Comparison of ENCODE assay signal across 11 mouse cellular contexts in the genomic region with DNA sequence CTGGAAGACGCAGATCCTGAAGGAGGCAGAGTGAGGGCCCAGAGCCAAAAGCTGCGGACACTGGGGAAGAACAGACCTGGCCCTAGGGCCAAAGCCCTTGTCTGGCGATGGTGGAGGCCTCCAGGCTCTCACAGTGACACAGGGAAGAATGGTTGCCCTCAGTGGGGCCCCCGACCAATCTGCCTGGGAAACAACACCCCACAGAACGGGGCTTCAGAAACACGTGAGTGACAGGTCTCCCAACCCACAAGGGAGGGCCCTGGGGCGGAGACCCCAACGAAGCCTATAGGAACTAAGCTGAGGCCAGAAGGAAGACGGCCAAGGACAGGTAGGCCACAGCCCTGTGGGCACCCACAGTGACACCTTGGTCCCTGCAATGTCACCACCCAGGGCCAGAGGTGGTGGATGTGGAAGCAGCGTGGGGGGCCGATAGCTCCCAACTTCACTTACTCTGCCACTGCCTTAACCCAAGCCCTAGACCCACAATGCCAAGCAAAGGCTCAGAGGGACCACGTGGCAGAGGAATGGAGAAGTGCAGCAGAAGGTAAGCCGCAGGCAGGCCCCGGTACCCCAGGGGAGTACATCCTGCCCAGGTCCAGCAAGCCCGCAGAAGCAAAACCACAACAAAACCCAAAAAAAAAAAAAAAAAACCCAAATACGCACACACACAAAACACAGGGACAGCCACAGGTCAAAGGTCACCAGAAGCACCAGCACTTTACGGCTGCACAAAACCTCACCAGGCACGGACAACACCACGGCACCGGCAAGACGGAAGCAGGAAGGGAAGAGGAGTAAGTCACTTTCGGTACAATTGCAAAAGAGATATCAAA. TPM values are rescaled to one million over a fixed set of nuclear protein-coding genes. Genes with fewer than 3 reads are reported as not detected.
A peak's percentile ranks its signal among the peaks of the same experiment; 100 is the strongest.
DNase-seq lines count a peak whose midpoint lies in the region; ATAC-seq and TF ChIP-seq lines count a peak whose summit lies in the region.
"Had no signal": no experiment of that assay in that cellular context is flagged by ENCODE, and none has a peak within 500 bp of the region (broad histone marks: within the 10 kb centered on the region; RNA-seq: fewer than 3 reads in every experiment).

No protein-coding gene starts in this region.

- H3K4me1 ChIP-seq in lung, adult 2 months (ENCODE audit: control insufficient read depth, insufficient read depth, low read length): peaks cover 32% of the 10 kb centered on the region
- peaks cover 77% of the 10 kb centered on the region for H3K4me1 ChIP-seq in liver, postnatal 0 days (ENCODE audit: insufficient read depth)
- peaks cover 51% of the 10 kb centered on the region for H3K4me1 ChIP-seq in hindbrain, embryonic 12.5 days

- H3K9me3 ChIP-seq in liver, postnatal 0 days (ENCODE audit: low read length): no peaks in the 10 kb centered on the region
- no peaks in the 10 kb centered on the region for H3K9me3 ChIP-seq in hindbrain, embryonic 12.5 days (replicated peaks)

- TF ChIP-seq CTCF in lung, adult 2 months (IDR thresholded peaks at IDR 0.05; ENCODE audit: insufficient read depth, low read length): no peak
- no peak for TF ChIP-seq CTCF in liver, postnatal 0 days (IDR thresholded peaks at IDR 0.05; ENCODE audit: low read depth)

- H3K27me3 ChIP-seq in liver, postnatal 0 days (ENCODE audit: insufficient read depth, low read length): no peaks in the 10 kb centered on the region
- no peaks in the 10 kb centered on the region for H3K27me3 ChIP-seq in hindbrain, embryonic 12.5 days

- H3K4me2 ChIP-seq in liver, postnatal 0 days (ENCODE audit: low read depth, low read length): peak overlapping the region; percentile 84
- no peak overlapping the region for H3K4me2 ChIP-seq in hindbrain, embryonic 12.5 days (replicated peaks)

- no peak for ATAC-seq in liver, postnatal 0 days
- ATAC-seq in hindbrain, embryonic 12.5 days (ENCODE audit: low FRiP score): no peak

- intact Hi-C loops in left cerebral cortex, postnatal 4 days (cut with DNase I): loop anchor here (10.0 kb wide), 1 partner anchor 87 kb away; a partner anchor contains a TSS

- peaks cover 21% of the 10 kb centered on the region for H3K36me3 ChIP-seq in liver, postnatal 0 days (replicated peaks; ENCODE audit: insufficient read depth, low read length)
- peaks cover 33% of the 10 kb centered on the region for H3K36me3 ChIP-seq in hindbrain, embryonic 12.5 days

- peak overlapping the region; percentile 42; the same call in 1 of the 2 replicates for H3K9ac ChIP-seq in liver, postnatal 0 days (replicated peaks)
- H3K9ac ChIP-seq in hindbrain, embryonic 12.5 days: no peak overlapping the region

- WGBS in lung, adult 2 months: 73% methylated on average over 22 of the region's 22 CpGs
- 33% methylated on average over 22 of the region's 22 CpGs for WGBS in liver, postnatal 0 days (ENCODE audit: insufficient replicate concordance)
- WGBS in hindbrain, embryonic 12.5 days: 85% methylated on average over 22 of the region's 22 CpGs

- no peak overlapping the region for H3K4me3 ChIP-seq in lung, adult 2 months (replicated peaks; ENCODE audit: extremely low read depth, low read depth, low read length)
- H3K4me3 ChIP-seq in liver, postnatal 0 days (ENCODE audit: low read depth, low read length): peak overlapping the region; percentile 96
- H3K4me3 ChIP-seq in hindbrain, embryonic 12.5 days: no peak overlapping the region
- H3K4me3 ChIP-seq: myocyte had no signal

- no peak for TF ChIP-seq POLR2A in lung, adult 2 months (IDR thresholded peaks at IDR 0.05; ENCODE audit: borderline replicate concordance, extremely low read depth, low read depth, low read length)

- peak overlapping the region; percentile 99 for H3K27ac ChIP-seq in liver, postnatal 0 days (ENCODE audit: low read depth)
- no peak overlapping the region for H3K27ac ChIP-seq in hindbrain, embryonic 12.5 days

- DNase-seq in cerebellum, adult 9-11 months: peak; percentile 55
- DNase-seq in cerebellum, adult 11 months: no peak
- peak; percentile 48 to 58 for DNase-seq in lung, postnatal 4 days
- DNase-seq in lung, adult 2 months: no peak
- peak; percentile 66 for DNase-seq in liver, postnatal 0 days
- DNase-seq in thymus, postnatal 25 days: peak; percentile 72
- no peak for DNase-seq in left cerebral cortex, postnatal 4 days
- DNase-seq: heart, postnatal 4 days had no signal

- TF ChIP-seq EP300 in liver, postnatal 0 days (IDR thresholded peaks at IDR 0.05; ENCODE audit: low read depth): no peak

RNA-seq across cellular contexts. Expression of a gene that starts 2.6 kb away (rescaled TPM):
- 75.2 and 84.1 TPM in 2 replicates for polyA plus RNA-seq in lung, adult 2 months (2012; rRNA removed)
- 34.3 TPM in 2 replicates for polyA plus RNA-seq in liver, postnatal 0 days (2015; fragmentation: Nextera tagmentation; extraction: Ambion mirVana)
- 10 to 100 TPM; 37.5 to 38.0 TPM for total RNA-seq in left cerebral cortex, postnatal 4 days (2021)
- polyA plus RNA-seq in hindbrain, embryonic 12.5 days (2016; fragmentation: Nextera tagmentation; extraction: Ambion mirVana): 43.9 and 50.0 TPM in 2 replicates

RNA-seq across cellular contexts. Expression of a gene that starts 5.7 kb away (rescaled TPM):
- 41.5 and 51.3 TPM in 2 replicates for polyA plus RNA-seq in lung, adult 2 months (2012; rRNA removed)
- 30.8 and 35.8 TPM in 2 replicates for polyA plus RNA-seq in liver, postnatal 0 days (2015; fragmentation: Nextera tagmentation; extraction: Ambion mirVana)
- 10 to 100 TPM; 83.3 to 85.8 TPM for total RNA-seq in left cerebral cortex, postnatal 4 days (2021)
- polyA plus RNA-seq in hindbrain, embryonic 12.5 days (2016; fragmentation: Nextera tagmentation; extraction: Ambion mirVana): 40.1 TPM in 2 replicates

RNA-seq across cellular contexts. Expression of a gene that starts 9.9 kb away (rescaled TPM):
- 217 and 238 TPM in 2 replicates for polyA plus RNA-seq in lung, adult 2 months (2012; rRNA removed)
- 217 and 222 TPM in 2 replicates for polyA plus RNA-seq in liver, postnatal 0 days (2015; fragmentation: Nextera tagmentation; extraction: Ambion mirVana)
- total RNA-seq in left cerebral cortex, postnatal 4 days (2021): 100 to 1,000 TPM; 144 to 168 TPM
- 145 and 148 TPM in 2 replicates for polyA plus RNA-seq in hindbrain, embryonic 12.5 days (2016; fragmentation: Nextera tagmentation; extraction: Ambion mirVana)

RNA-seq across cellular contexts. Expression of a gene that starts 15.9 kb away (rescaled TPM):
- polyA plus RNA-seq in lung, adult 2 months (2012; rRNA removed): 4.1 and 4.5 TPM in 2 replicates
- 1.5 and 1.7 TPM in 2 replicates for polyA plus RNA-seq in liver, postnatal 0 days (2015; fragmentation: Nextera tagmentation; extraction: Ambion mirVana)
- 1 to 10 TPM; 6.1 to 8.3 TPM for total RNA-seq in left cerebral cortex, postnatal 4 days (2021)
- 28.5 and 28.8 TPM in 2 replicates for polyA plus RNA-seq in hindbrain, embryonic 12.5 days (2016; fragmentation: Nextera tagmentation; extraction: Ambion mirVana)

RNA-seq across cellular contexts. Expression of a gene that starts 19.4 kb away (rescaled TPM):
- 2.5 and 3.0 TPM in 2 replicates for polyA plus RNA-seq in lung, adult 2 months (2012; rRNA removed)
- polyA plus RNA-seq in liver, postnatal 0 days (2015; fragmentation: Nextera tagmentation; extraction: Ambion mirVana): 20.9 and 22.2 TPM in 2 replicates
- total RNA-seq in left cerebral cortex, postnatal 4 days (2021): 1 to 10 TPM in 1 of 2 experiments, not detected in 1; 1.4 TPM
- 1.0 and 1.3 TPM in 2 replicates for polyA plus RNA-seq in hindbrain, embryonic 12.5 days (2016; fragmentation: Nextera tagmentation; extraction: Ambion mirVana)
- polyA plus RNA-seq: C2C12 had no signal

Comparison
In these comparisons a context has a peak if more than half of its experiments do, and no peak if none do; other contexts are left out.
1. DNase-seq: peak in cerebellum, adult 9-11 months (single experiment), lung, postnatal 4 days (2 of 2), liver, postnatal 0 days (single experiment) and thymus, postnatal 25 days (single experiment); none in cerebellum, adult 11 months (single experiment), lung, adult 2 months (single experiment) and left cerebral cortex, postnatal 4 days (single experiment).